Mouse (Mus musculus): ENCODE measurements around the gene Gm266. TPM values are rescaled to one million over a fixed set of nuclear protein-coding genes. Genes with fewer than 3 reads are reported as not detected.

Gm266 gene
- total RNA-seq (2018; cell fraction: chromatin; rRNA removed): not detected
- under 1 TPM in 2 of 26 experiments, not detected in 24; 0.10 to 0.14 TPM for total RNA-seq (2018; cell fraction: cytosol; rRNA removed)
- under 1 TPM in 1 of 26 experiments, not detected in 25; 0.86 TPM for total RNA-seq (2018; cell fraction: nucleus; rRNA removed)
- not detected in 3 replicates for polyA plus RNA-seq (2018)

- no peak within 1 kb of the TSS for H3K4me3 ChIP-seq (ENCODE audit: inconsistent target)
- no peak within 1 kb of the TSS for H3K27ac ChIP-seq
- 3% methylated on average over 57 of the region's 58 CpGs for WGBS (ENCODE audit: missing documents)
- H3K36me3 ChIP-seq (ENCODE audit: inconsistent target): no peaks in the 10 kb centered on the region
- no peaks in the 10 kb centered on the region for H3K79me2 ChIP-seq (ENCODE audit: inconsistent target)
Observed at GRCm38 (mm10) chr12:111485652-111486306, at the start of gene Gm266. Gm266 (minus strand) TSS chr12:111485823.

- no peak overlapping the region for H3K27ac ChIP-seq
- WGBS (ENCODE audit: missing documents): 41% methylated on average over 6 of the region's 6 CpGs
- no peak overlapping the region for H3K4me3 ChIP-seq (ENCODE audit: inconsistent target)
- peaks cover 12% of the 10 kb centered on the region for H3K36me3 ChIP-seq (ENCODE audit: inconsistent target)
- H3K79me2 ChIP-seq (ENCODE audit: inconsistent target): peaks cover 16% of the 10 kb centered on the region
Observed at GRCm38 (mm10) chr12:111535281-111535680, 49.7 kb upstream of the Gm266 start.

GRCm38 (mm10) chr12:111533096-111533794 lies 47.6 kb upstream of the Gm266 start:
- H3K79me2 ChIP-seq (ENCODE audit: inconsistent target): no peaks in the 10 kb centered on the region
- 79% methylated on average over 10 of the region's 11 CpGs for WGBS (ENCODE audit: missing documents)

GRCm38 (mm10) chr12:111529192-111529591 lies 43.6 kb upstream of the Gm266 start:
- Histone ChIP-seq H3K4me3 (ENCODE audit: inconsistent target) (no peak overlapping the region), H3K27ac (no peak overlapping the region), H3K79me2 (ENCODE audit: inconsistent target) (no peaks in the 10 kb centered on the region), H3K36me3 (ENCODE audit: inconsistent target) (no peaks in the 10 kb centered on the region)
- 48% methylated on average over 8 of the region's 8 CpGs for WGBS (ENCODE audit: missing documents)

More at GRCm38 (mm10) chr12:111533096-111533794, 47.6 kb upstream of the Gm266 start:
- Histone ChIP-seq H3K36me3 (ENCODE audit: inconsistent target) (no peaks in the 10 kb centered on the region), H3K4me3 (ENCODE audit: inconsistent target) (no peak overlapping the region), H3K27ac (no peak overlapping the region)

- 88% methylated on average over 8 of the region's 8 CpGs for WGBS (ENCODE audit: missing documents)
- H3K36me3 ChIP-seq (ENCODE audit: inconsistent target): no peaks in the 10 kb centered on the region
Observed at GRCm38 (mm10) chr12:111527643-111528281, 42.1 kb upstream of the Gm266 start.

GRCm38 (mm10) chr12:111524883-111525282 lies 39.3 kb upstream of the Gm266 start:
- Histone ChIP-seq H3K79me2 (ENCODE audit: inconsistent target) (no peaks in the 10 kb centered on the region), H3K4me3 (ENCODE audit: inconsistent target) (no peak overlapping the region), H3K27ac (no peak overlapping the region), H3K36me3 (ENCODE audit: inconsistent target) (no peaks in the 10 kb centered on the region)
- 10% methylated on average over 3 of the region's 3 CpGs for WGBS (ENCODE audit: missing documents)

More at GRCm38 (mm10) chr12:111527643-111528281, 42.1 kb upstream of the Gm266 start:
- no peak overlapping the region for H3K4me3 ChIP-seq (ENCODE audit: inconsistent target)
- H3K79me2 ChIP-seq (ENCODE audit: inconsistent target): no peaks in the 10 kb centered on the region
- no peak overlapping the region for H3K27ac ChIP-seq

GRCm38 (mm10) chr12:111524469-111524868 lies 38.8 kb upstream of the Gm266 start:
- Histone ChIP-seq H3K27ac (no peak overlapping the region), H3K36me3 (ENCODE audit: inconsistent target) (no peaks in the 10 kb centered on the region), H3K4me3 (ENCODE audit: inconsistent target) (no peak overlapping the region), H3K79me2 (ENCODE audit: inconsistent target) (no peaks in the 10 kb centered on the region)
- 0% methylated on average over 1 of the region's 1 CpGs for WGBS (ENCODE audit: missing documents)

- WGBS (ENCODE audit: missing documents): 83% methylated on average over 2 of the region's 2 CpGs
- Histone ChIP-seq H3K79me2 (ENCODE audit: inconsistent target) (no peaks in the 10 kb centered on the region), H3K4me3 (ENCODE audit: inconsistent target) (no peak overlapping the region), H3K27ac (no peak overlapping the region), H3K36me3 (ENCODE audit: inconsistent target) (no peaks in the 10 kb centered on the region)
Observed at GRCm38 (mm10) chr12:111520994-111521393, 35.4 kb upstream of the Gm266 start.

GRCm38 (mm10) chr12:111519821-111520220 lies 34.2 kb upstream of the Gm266 start:
- no peak overlapping the region for H3K4me3 ChIP-seq (ENCODE audit: inconsistent target)
- H3K36me3 ChIP-seq (ENCODE audit: inconsistent target): no peaks in the 10 kb centered on the region
- H3K27ac ChIP-seq: no peak overlapping the region
- no peaks in the 10 kb centered on the region for H3K79me2 ChIP-seq (ENCODE audit: inconsistent target)
- 92% methylated on average over 5 of the region's 5 CpGs for WGBS (ENCODE audit: missing documents)

GRCm38 (mm10) chr12:111518391-111518790 lies 32.8 kb upstream of the Gm266 start:
- 86% methylated on average over 9 of the region's 9 CpGs for WGBS (ENCODE audit: missing documents)

GRCm38 (mm10) chr12:111517901-111518300 lies 32.3 kb upstream of the Gm266 start:
- H3K4me3 ChIP-seq (ENCODE audit: inconsistent target): no peak overlapping the region
- no peaks in the 10 kb centered on the region for H3K36me3 ChIP-seq (ENCODE audit: inconsistent target)
- 75% methylated on average over 4 of the region's 4 CpGs for WGBS (ENCODE audit: missing documents)
- H3K27ac ChIP-seq: no peak overlapping the region
- H3K79me2 ChIP-seq (ENCODE audit: inconsistent target): no peaks in the 10 kb centered on the region

More at GRCm38 (mm10) chr12:111518391-111518790, 32.8 kb upstream of the Gm266 start:
- no peak overlapping the region for H3K27ac ChIP-seq
- no peaks in the 10 kb centered on the region for H3K79me2 ChIP-seq (ENCODE audit: inconsistent target)
- no peaks in the 10 kb centered on the region for H3K36me3 ChIP-seq (ENCODE audit: inconsistent target)
- no peak overlapping the region for H3K4me3 ChIP-seq (ENCODE audit: inconsistent target)

- Histone ChIP-seq H3K36me3 (ENCODE audit: inconsistent target) (no peaks in the 10 kb centered on the region), H3K27ac (no peak overlapping the region), H3K79me2 (ENCODE audit: inconsistent target) (no peaks in the 10 kb centered on the region), H3K4me3 (ENCODE audit: inconsistent target) (no peak overlapping the region)
- WGBS (ENCODE audit: missing documents): 59% methylated on average over 6 of the region's 6 CpGs
Observed at GRCm38 (mm10) chr12:111516826-111517225, 31.2 kb upstream of the Gm266 start.

GRCm38 (mm10) chr12:111515920-111516319 lies 30.3 kb upstream of the Gm266 start:
- no peak overlapping the region for H3K27ac ChIP-seq
- 96% methylated on average over 5 of the region's 5 CpGs for WGBS (ENCODE audit: missing documents)
- no peak overlapping the region for H3K4me3 ChIP-seq (ENCODE audit: inconsistent target)
- H3K36me3 ChIP-seq (ENCODE audit: inconsistent target): no peaks in the 10 kb centered on the region
- no peaks in the 10 kb centered on the region for H3K79me2 ChIP-seq (ENCODE audit: inconsistent target)

GRCm38 (mm10) chr12:111514874-111515649 lies 29.4 kb upstream of the Gm266 start:
- H3K4me3 ChIP-seq (ENCODE audit: inconsistent target): peak overlapping the region; percentile 3; the same call in 1 of the 2 replicates
- H3K36me3 ChIP-seq (ENCODE audit: inconsistent target): no peaks in the 10 kb centered on the region
- H3K27ac ChIP-seq: no peak overlapping the region
- H3K79me2 ChIP-seq (ENCODE audit: inconsistent target): no peaks in the 10 kb centered on the region
- 60% methylated on average over 6 of the region's 7 CpGs for WGBS (ENCODE audit: missing documents)

Measured in macrophage (primary cell).